Mouse (Mus musculus) bone marrow macrophage, adult 2 months (primary cell): Measurements from ENCODE around the gene Ulk1. TPM values are rescaled to one million over a fixed set of nuclear protein-coding genes. Genes with fewer than 3 reads are reported as not detected.
"Not testable (repeated sequence)": the region's sequence is repeated elsewhere in the genome, so short reads cannot be mapped to it uniquely, and the experiment has no call there.

Experiments used
- H3K27ac ChIP-seq: 2 replicates; pipeline ENCODE4 v1.5.1; 2012; ENCODE audit warnings: low read depth, low read length; ENCODE audit not compliant: insufficient read depth
- H3K4me1 ChIP-seq: 2 replicates; pipeline ENCODE4 v1.6.1; 2012; ENCODE audit warnings: low read length; ENCODE audit not compliant: control insufficient read depth, insufficient read depth
- H3K4me3 ChIP-seq: 2 replicates; pipeline ENCODE4 v1.5.1; 2012; ENCODE audit warnings: mild to moderate bottlenecking, low read length, moderate library complexity; ENCODE audit not compliant: insufficient read depth
- CTCF ChIP-seq: IDR thresholded peaks from 2 replicates; pipeline ENCODE4 v1.5.1; 2012; ENCODE audit warnings: low read depth, mild to moderate bottlenecking, low read length, moderate library complexity
- POLR2A ChIP-seq: IDR thresholded peaks from 2 replicates; pipeline ENCODE4 v1.6.1; 2012; ENCODE audit warnings: mild to moderate bottlenecking, low read depth, low read length, borderline replicate concordance
- polyA plus RNA-seq: library from polyadenylated mRNA; stranded (reverse); fragments of >200 nt; gene quantifications from 2 replicates; pipeline ENCODE4 v1.2.4, GENCODE M21; 2012; ENCODE audit not compliant: missing spikeins, insufficient read depth, insufficient read length

Gene Ulk1
- 46.3 and 55.4 TPM in 2 replicates for polyA plus RNA-seq

DNA sequence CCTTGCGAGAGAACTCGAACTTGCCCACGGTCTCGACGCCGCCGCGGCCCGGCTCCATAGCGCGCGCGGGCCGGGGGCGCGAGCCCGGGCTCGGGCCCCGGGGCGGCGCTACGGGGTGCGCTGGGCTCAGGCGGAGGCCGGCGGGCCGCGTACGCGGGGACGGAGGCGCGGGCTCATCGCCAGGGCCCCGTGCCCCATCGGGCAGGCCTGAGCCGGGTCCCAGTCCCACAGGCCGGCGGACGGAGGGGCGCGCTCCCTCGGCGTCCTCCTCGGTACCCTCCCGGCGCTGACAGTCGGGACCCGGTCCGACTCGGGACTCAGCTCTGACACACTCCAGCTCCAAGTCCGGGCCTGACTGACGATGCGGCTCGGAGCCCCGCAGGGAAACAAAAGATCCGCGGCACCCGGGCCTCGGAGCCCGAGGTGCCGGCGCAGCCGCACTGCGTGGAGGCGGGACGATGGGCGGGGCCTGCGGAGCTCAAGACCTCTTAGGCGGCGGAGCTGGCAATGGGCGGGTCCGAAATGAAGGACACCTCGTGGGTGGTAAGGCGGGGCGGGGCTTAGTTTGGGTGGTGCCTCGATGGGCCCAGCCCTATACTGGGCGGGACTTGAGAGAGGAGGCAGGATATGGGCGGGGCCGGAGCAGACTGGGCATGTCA, at the start of gene Ulk1:
Gene Ulk1, minus strand, starts transcription at position 431 of the 659 bp plus-strand sequence.
- peak within 1 kb of the TSS; percentile 69 for H3K27ac ChIP-seq
- H3K4me3 ChIP-seq = peak within 1 kb of the TSS; percentile 90
- peaks cover 15% of the 10 kb centered on the region for H3K4me1 ChIP-seq
- peak; percentile 88; the same call in 1 of the 2 replicates for TF ChIP-seq POLR2A
- no peak for TF ChIP-seq CTCF

DNA sequence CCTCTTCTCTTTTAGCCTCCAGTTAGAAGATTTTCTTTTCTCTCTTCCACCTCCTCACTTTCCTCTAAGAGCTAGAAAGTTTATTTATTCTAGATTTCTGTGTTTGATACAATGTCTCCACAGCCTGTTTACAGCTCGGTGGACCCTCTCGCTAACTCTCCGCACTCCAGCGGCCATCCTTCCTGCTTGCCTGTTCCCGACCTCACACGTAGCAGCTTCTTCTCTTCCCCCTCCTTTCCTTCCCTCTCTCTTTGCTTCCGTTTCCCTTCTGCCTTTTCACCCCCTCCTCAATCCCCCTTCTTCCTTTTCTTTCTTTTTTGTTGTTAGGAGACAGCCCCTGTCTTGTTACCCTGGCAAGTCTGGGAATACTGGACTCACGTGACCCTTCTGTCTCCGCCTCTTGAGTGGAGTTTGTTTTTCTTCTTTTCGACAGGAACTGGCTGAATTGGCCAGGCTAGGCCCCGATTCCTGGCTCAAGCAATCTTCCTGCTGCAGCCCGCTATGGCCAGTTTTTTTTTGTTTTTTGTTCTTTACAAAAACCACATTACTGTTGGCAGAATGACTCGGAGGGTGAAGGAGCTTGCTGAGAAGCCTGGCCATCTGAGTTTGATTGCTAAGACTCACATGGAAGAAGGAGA, 49.2 kb upstream of the Ulk1 start:
- Histone ChIP-seq H3K27ac (no peak overlapping the region), H3K4me3 (no peak overlapping the region), H3K4me1 (peaks cover 4% of the 10 kb centered on the region; the same call in 1 of the 2 replicates)
- no peak for TF ChIP-seq POLR2A

DNA sequence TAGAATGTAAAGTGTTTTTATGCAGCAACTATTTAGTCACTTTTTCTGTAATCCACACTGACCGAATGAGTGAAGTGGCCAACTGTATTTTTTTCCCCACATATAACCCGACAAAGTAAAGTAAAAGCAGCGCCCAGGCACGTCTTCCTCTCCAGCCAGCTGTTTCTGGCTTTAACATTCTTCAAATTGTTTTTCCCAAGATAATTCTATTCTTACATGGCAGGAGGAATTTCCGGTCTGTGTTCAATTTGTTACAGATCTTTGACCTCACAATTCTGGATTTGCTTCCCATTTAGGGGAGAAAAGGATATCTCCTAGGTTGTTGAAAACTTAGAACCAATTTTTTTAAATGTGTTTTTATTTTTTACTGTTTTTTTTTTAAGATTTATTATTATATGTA, 47.2 kb upstream of the Ulk1 start:
- Histone ChIP-seq H3K4me1 (peaks cover 4% of the 10 kb centered on the region; the same call in 1 of the 2 replicates), H3K27ac (no peak overlapping the region), H3K4me3 (no peak overlapping the region)
- TF ChIP-seq CTCF = no peak
- TF ChIP-seq POLR2A = no peak

DNA sequence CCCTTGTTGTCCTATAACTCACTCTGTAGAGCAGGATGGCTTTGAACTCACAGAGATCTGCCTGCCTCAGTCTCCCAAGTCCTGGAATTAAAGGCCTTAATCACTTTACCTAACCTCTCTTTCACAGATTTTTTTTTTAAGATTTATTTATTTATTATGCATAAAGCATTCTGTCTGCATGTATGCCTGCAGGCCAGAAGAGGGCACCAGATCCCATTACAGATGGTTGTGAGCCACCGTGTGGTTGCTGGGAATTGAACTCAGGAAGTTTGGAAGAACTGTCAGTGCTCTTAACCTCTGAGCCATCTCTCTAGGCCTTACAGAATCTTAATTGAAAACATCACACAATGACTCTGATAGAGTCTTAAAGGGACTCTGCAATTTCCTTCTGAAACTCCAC, 43.1 kb upstream of the Ulk1 start:
- H3K4me3 ChIP-seq = no peak overlapping the region
- TF ChIP-seq CTCF (no peak), POLR2A (no peak)
- H3K27ac ChIP-seq = no peak overlapping the region
- H3K4me1 ChIP-seq = no peaks in the 10 kb centered on the region

DNA sequence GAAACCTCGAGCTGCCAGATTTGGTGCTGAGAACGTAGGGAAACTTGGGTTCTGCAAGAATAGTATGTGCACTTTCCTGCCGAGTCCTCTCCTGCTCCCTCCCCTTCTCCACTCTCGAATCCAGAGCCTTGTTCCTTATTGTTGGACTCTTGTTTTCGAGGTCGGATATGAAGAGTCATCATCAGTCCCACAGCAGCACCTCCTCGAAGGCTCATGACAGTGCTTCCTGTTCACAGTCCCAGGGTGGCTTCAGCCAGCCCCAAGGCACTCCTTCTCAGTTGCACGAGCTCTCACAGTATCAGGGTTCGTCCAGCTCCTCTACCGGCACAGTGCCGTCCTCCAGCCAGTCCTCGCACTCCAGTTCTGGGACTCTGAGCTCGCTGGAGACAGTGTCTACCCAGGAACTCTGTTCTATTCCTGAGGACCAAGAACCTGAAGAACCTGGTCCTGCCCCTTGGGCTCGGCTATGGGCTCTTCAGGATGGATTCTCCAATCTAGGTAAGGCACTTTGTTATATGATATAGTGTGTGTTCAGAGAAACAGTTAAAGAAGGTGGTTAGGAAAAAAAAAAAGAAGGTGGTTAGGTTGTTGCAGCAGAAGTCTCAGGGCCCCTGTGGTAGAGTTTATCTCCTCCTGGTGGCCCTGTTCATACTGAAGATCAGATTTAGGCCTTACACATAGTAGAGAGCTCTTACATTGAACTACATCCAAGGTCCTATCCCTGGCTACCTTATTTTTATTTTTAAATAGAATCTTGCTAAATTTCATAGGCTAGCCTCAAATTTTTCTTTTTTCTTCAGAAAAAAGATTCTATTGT, 31.4 kb upstream of the Ulk1 start:
- TF ChIP-seq CTCF (no peak), POLR2A (no peak)
- peak overlapping the region; percentile 70; the same call in 1 of the 2 replicates for H3K4me3 ChIP-seq
- peaks cover 15% of the 10 kb centered on the region for H3K4me1 ChIP-seq
- no peak overlapping the region for H3K27ac ChIP-seq

DNA sequence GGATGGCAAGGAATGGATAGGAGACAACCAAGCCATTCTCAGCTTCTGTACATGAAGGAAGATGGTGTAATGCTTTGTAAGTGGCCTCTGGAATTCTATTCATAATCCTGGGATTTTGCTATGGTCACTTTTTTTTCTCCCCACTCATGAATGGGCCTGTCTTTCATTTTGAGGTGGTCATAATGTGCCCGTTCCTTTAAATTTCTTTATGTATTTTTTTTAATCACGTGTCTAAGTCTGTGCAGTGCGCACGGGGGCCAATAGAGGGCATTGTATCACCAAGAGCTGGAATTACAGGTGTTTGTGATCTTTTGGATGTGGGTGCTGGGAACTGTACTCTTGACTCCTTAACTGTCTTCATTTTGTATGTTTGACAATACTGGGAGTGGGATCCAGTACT, 30.6 kb upstream of the Ulk1 start:
- TF ChIP-seq CTCF = no peak
- TF ChIP-seq POLR2A = no peak
- H3K4me3 ChIP-seq = peak overlapping the region; percentile 70
- H3K27ac ChIP-seq = peak overlapping the region; percentile 79
- peaks cover 15% of the 10 kb centered on the region for H3K4me1 ChIP-seq

DNA sequence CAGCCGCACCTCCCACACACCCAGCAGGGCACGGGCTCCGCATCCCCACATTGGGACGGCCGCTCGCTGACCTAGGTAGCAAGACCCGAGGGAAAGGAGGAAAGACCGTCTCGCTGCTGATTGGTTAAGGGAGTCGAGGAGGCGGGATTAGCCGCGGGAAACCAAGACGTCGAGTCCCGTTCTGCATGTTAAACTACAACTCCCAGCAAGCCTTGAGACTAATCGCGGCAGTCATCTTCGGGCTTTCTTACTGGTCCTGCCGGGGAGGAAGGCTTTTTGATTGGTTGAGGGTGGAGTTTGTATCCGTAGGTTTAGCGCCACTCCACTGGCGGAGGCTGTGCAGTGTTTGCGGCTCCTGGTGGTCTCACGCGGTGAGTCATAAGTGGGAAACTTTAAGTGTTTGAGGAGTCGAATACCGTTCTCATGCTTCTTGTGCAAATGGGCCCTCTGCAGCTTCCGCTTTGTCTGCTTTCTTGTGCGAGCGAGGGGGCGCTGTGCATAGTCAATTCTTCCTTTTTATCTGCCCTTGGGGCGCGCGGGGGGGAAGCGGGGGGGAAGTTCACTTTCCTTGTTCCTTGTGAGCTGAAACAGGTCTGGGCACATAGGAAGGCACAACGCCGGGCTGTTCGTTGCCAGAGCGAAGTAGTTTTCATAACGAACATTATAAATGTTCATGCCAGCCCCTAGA, 29.9 kb upstream of the Ulk1 start, which contains the start of the genes Hscb and Chek2:
Gene Hscb, minus strand, starts transcription at position 100 of the 688 bp plus-strand sequence.
Gene Chek2, plus strand, starts transcription at position 302 of the 688 bp plus-strand sequence.
- peak within 1 kb of the TSS; percentile 85 for H3K4me3 ChIP-seq
- TF ChIP-seq POLR2A = peak; percentile 24
- TF ChIP-seq CTCF = peak; percentile 87
- peak within 1 kb of the TSS; percentile 85 for H3K27ac ChIP-seq
- peaks cover 15% of the 10 kb centered on the region for H3K4me1 ChIP-seq

DNA sequence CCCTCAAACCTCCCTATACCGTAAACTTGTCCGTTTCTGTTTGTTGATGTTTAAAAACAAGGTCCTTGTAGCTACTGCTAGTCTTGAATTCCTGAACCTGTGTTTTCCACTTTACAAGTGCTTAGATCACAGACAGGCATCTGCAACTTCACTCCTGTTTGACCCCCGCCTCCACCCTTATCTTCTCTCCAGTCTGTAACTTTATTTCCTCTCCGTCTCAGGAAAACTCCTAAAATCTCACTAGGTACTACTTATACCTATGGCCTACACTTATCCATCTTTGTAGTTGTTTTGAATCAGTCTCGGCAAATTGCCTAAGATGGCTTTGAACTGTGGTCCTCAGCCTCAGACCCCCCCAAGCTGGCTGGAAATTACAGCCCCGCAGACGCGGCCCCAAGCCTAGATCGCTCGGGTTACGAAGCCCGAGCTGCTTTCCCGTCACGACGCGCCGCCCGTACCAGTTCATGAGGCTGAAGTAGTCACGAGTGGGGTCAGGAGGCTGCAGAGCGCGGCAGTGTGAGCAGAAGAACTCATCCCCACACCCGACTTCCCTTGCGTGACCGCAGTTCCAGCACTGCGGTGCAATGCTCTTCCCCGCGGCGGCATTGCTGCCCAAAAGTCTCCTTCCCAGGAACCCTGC, 29.3 kb upstream of the Ulk1 start:
- no peak for TF ChIP-seq CTCF
- TF ChIP-seq POLR2A = 0 out of 2 replicates have a peak, but pooled peaks have one; percentile 63
- peaks cover 15% of the 10 kb centered on the region for H3K4me1 ChIP-seq
- H3K4me3 ChIP-seq = peak overlapping the region; percentile 85
- H3K27ac ChIP-seq = peak overlapping the region; percentile 85

DNA sequence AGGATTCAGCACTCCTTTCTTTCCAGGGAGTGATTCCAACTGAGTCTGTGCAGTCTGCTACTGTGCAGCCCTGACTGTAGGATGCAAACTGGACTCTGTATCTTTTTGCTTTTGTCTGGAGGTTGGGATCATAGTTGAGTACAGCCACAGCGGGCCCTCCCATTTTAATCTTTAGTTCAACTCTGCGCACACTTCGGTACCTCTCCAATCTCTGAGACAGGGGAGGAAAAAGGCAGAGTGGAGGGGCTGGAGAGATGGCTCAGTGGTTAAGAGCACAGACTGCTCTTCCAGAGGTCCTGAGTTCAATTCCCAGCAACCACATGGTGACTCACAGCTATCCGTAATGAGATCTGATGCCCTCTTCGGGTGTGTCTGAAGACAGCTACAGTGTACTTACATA, 28.1 kb upstream of the Ulk1 start:
- peaks cover 15% of the 10 kb centered on the region for H3K4me1 ChIP-seq
- H3K4me3 ChIP-seq, H3K27ac ChIP-seq: not testable (repeated sequence)
